Mouse (Mus musculus) intestine, embryonic 15.5 days (tissue): ENCODE results near the gene Zbtb43. TPM values are rescaled to one million over a fixed set of nuclear protein-coding genes. Genes with fewer than 3 reads are reported as not detected.
A peak's percentile ranks its signal among the peaks of the same experiment; 100 is the strongest.

Experiments
- ATAC-seq: fragments of 200-750 bp; cut with Nextera tagmentation; 2 replicates; pipeline ENCODE4 v1.8.0; 2017; ENCODE audit warnings: moderate TSS enrichment, moderate library complexity
- H3K27ac ChIP-seq: fragments of 300-500 bp; sonication (generic); 2 replicates; pipeline ENCODE4 v1.5.1; 2015; ENCODE audit warnings: mild to moderate bottlenecking, inconsistent platforms
- H3K27me3 ChIP-seq: fragments of 300-500 bp; sonication (generic); replicated peaks from 2 replicates; pipeline ENCODE4 v1.6.1; 2015; ENCODE audit warnings: inconsistent platforms
- H3K36me3 ChIP-seq: fragments of 300-500 bp; sonication (generic); 2 replicates; pipeline ENCODE4 v1.6.1; 2015; ENCODE audit warnings: inconsistent platforms
- H3K4me1 ChIP-seq: fragments of 300-500 bp; sonication (generic); replicated peaks from 2 replicates; pipeline ENCODE4 v1.6.1; 2015; ENCODE audit warnings: inconsistent platforms
- H3K4me2 ChIP-seq: fragments of 300-500 bp; sonication (generic); replicated peaks from 2 replicates; pipeline ENCODE4 v1.6.1; 2015; ENCODE audit warnings: mild to moderate bottlenecking, inconsistent platforms
- H3K4me3 ChIP-seq: fragments of 300-500 bp; sonication (generic); replicated peaks from 2 replicates; pipeline ENCODE4 v1.5.1; 2015; ENCODE audit warnings: inconsistent platforms
- H3K9ac ChIP-seq: fragments of 300-500 bp; sonication (generic); 2 replicates; pipeline ENCODE4 v1.6.1; 2015; ENCODE audit warnings: inconsistent platforms
- H3K9me3 ChIP-seq: fragments of 300-500 bp; sonication (generic); 2 replicates; pipeline ENCODE4 v1.6.1; 2016; ENCODE audit warnings: inconsistent platforms
- WGBS: fragments of 180-500 bp; shearing (Covaris S2); methylation state at CpG from one replicate; pipeline ENCODE4 v1.1.7; 2015; 5-methylcytosine and 5-hydroxymethylcytosine counted together
- polyA plus RNA-seq: library from polyadenylated mRNA; unstranded; fragments of >200 nt; fragmentation: Nextera tagmentation; extraction: Ambion mirVana; gene quantifications from 2 replicates; pipeline ENCODE4 v1.2.1, GENCODE M21; 2015

Zbtb43 gene
- polyA plus RNA-seq, 1 experiment from 2014 or later = 15.3 TPM

DNA sequence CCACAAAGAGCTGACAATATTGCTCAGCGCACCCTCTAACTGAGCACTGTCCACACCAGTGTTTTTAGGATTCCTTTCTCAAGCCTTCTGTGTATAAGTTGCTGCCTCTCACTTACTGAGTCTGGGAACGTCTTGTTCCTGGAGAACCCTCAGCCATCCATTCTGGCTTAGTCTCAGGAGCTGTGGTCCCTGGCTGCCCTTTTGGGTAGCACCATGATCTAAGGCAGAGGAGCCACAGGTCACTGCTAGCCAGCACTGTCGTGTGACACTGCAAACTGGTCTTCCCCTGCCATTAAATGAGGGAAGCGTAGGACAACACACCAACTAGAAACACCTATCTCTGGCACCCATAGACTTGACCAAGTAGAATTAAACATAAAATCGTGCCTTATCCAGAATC lies 15.6 kb downstream of the Zbtb43 start:
- H3K4me2 ChIP-seq = no peak overlapping the region
- no peaks in the 10 kb centered on the region for H3K27me3 ChIP-seq
- ATAC-seq = no peak
- H3K27ac ChIP-seq = no peak overlapping the region
- no peaks in the 10 kb centered on the region for H3K9me3 ChIP-seq
- H3K4me3 ChIP-seq = no peak overlapping the region
- H3K9ac ChIP-seq = no peak overlapping the region
- 88% methylated on average over 5 of the region's 5 CpGs for WGBS
- 0 out of 2 replicates have a peak, but pooled peaks cover 3% of the 10 kb centered on the region for H3K4me1 ChIP-seq
- H3K36me3 ChIP-seq = peaks cover 23% of the 10 kb centered on the region

DNA sequence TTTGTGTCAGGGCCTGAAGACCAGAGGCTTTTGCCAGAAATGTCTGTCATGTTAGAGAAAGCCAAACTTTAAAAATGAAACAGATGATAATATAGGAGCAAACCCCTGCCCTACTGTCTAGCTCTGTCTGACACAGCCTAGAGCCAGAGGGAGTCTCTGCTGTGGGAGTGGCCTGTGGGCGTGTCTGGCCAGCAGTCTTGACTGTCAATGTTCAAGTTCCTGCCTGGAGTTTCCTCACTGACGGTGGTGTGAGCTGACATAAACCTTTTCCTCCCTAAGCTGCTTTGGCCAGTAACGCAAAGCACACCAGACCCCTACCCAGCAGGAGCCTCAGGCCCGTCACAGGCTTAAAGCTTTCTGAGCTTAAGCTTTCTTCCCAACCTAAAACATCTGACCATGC lies 16.2 kb downstream of the Zbtb43 start:
- Histone ChIP-seq H3K36me3 (peaks cover 23% of the 10 kb centered on the region), H3K9me3 (no peaks in the 10 kb centered on the region), H3K4me2 (no peak overlapping the region), H3K4me3 (no peak overlapping the region), H3K4me1 (0 out of 2 replicates have a peak, but pooled peaks cover 3% of the 10 kb centered on the region), H3K9ac (no peak overlapping the region), H3K27ac (no peak overlapping the region), H3K27me3 (no peaks in the 10 kb centered on the region)
- ATAC-seq = peak; percentile 72
- WGBS = 34% methylated on average over 4 of the region's 4 CpGs

DNA sequence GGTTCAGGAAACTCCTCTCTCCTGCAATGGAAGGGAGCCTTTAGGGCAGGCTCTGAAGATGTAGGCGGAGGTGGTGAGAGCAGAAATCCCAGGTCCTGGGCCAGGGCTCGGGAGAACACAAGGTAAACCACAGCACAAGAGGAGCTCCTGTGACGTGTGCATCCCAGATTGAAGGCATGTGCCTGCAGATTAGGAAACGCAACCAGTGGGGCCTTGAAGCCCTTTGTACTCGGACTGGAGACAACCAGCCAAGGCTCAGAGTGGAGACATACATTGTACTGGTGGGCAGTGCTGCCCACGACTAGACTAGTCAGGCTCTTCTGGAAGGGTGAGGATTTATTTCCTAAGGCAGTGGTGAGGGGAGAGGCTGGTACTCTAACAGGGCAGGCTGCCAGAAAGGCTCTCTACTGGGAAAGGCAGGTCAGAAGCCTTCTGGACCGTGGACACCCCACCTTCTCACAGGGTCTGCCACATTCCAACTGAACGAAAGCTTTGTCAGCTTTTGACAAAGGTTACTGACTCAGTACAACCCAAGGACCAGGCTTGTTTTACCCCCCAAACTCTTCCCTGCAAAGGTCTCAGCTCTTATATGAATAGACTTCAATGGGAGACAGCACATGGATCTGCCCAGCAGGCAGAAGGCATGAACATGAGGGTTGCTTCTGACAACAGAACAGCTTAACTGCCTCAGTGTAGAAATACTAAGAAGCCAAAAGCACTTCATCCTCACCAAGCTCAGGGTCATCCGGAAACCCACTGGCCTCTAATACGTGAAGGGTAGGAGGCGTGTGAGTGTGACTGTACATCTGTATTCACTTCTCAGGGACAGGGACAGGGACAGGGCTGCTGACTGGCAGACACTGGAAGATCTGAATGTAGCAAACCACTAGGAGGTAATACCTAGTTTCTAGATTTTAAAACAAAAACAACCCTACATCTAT lies 17.1 kb downstream of the Zbtb43 start:
- no peak overlapping the region for H3K4me3 ChIP-seq
- H3K27me3 ChIP-seq = no peaks in the 10 kb centered on the region
- H3K9me3 ChIP-seq = no peaks in the 10 kb centered on the region
- H3K9ac ChIP-seq = no peak overlapping the region
- H3K27ac ChIP-seq = no peak overlapping the region
- no peak; the same call in 1 of the 2 replicates for ATAC-seq
- no peak overlapping the region for H3K4me2 ChIP-seq
- H3K36me3 ChIP-seq = peaks cover 23% of the 10 kb centered on the region
- 0 out of 2 replicates have a peak, but pooled peaks cover 3% of the 10 kb centered on the region for H3K4me1 ChIP-seq
- WGBS = 80% methylated on average over 11 of the region's 11 CpGs

DNA sequence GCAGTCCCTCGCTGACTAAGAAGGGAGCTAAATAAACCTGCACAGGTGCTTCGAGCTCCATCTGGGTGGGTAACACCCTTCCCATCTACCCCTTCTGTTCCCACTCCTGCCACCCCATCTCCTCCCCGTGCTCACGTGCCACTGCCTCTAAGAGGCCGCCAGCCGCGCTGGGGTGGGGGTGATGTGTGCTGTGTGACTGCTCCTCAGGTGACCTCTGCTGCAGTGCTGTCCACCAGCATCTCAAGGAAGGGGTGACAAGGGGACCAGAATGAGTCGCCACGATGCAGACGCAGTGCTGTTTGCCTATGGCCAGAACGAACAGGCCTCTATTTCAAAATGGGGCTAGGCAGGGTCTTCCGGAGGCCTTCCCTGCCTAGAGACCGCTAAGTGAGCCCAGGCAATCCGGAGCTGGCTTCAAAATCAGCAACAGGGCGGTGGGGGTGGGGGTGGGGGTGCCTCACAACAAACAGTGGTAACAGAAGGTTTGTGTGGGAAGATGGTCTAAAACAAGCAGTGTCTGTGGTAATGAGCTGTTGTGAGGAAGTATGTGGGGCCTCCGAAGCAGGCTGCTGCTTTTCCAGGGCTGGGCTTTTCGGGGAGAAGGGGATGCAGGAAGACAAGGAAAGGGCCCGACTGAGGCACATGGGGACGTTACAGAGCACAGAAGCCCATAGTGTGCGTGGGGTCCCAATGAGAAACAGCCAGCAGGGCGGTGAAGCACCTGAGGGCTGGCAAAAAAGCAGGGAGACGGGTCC lies 19.1 kb downstream of the Zbtb43 start:
- H3K4me3 ChIP-seq = no peak overlapping the region
- ATAC-seq = no peak
- H3K4me2 ChIP-seq = no peak overlapping the region
- 89% methylated on average over 22 of the region's 22 CpGs for WGBS
- 0 out of 2 replicates have a peak, but pooled peaks cover 3% of the 10 kb centered on the region for H3K4me1 ChIP-seq
- no peaks in the 10 kb centered on the region for H3K9me3 ChIP-seq
- peaks cover 17% of the 10 kb centered on the region for H3K36me3 ChIP-seq
- no peak overlapping the region for H3K27ac ChIP-seq
- no peak overlapping the region for H3K9ac ChIP-seq
- H3K27me3 ChIP-seq = no peaks in the 10 kb centered on the region

DNA sequence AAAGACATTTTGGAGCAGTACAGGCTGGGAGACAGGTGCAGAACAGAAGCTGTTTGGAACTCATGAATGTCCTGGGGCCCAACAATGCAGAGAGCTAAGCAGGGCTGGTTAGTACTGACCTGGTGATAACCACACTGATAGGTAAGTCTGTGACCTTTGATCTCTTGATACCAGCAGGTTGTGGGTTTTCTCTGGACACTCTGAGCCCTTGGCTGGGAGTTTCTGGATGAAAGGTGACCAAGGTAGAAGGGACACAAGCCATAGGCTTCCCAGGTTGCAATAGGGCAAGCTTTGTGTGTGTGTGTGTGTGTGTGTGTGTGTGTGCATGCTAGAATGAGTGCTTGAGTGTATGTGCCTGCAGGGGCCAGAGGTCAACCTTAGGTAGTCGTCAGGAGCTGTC lies 21.6 kb downstream of the Zbtb43 start:
- 33% methylated on average over 1 of the region's 1 CpGs for WGBS
- Histone ChIP-seq H3K27ac (no peak overlapping the region), H3K4me1 (no peaks in the 10 kb centered on the region), H3K4me2 (no peak overlapping the region), H3K9ac (no peak overlapping the region), H3K9me3 (no peaks in the 10 kb centered on the region), H3K36me3 (no peaks in the 10 kb centered on the region), H3K4me3 (no peak overlapping the region), H3K27me3 (no peaks in the 10 kb centered on the region)
- peak; percentile 35; the same call in 1 of the 2 replicates for ATAC-seq

DNA sequence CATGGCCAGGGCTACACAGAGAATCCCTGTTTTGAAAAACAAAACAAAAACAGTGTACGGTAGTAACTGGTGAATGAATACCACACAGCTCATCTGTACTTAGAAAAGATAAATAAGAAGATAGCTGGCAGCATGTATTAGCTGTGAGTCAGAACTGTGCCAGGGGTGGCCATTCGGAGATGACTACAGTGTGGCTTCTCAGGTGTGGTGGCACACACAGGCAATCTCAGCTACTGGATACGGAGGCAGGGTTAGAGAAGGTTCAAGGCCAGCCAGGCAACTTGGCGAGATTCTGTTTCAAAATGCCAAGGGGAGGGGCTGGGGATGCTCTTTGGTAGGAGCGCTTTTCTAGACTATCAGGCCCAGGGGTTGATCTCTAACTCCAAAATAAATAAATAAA lies 22.6 kb downstream of the Zbtb43 start:
- WGBS = 80% methylated on average over 5 of the region's 5 CpGs
- Histone ChIP-seq H3K9ac (no peak overlapping the region), H3K4me3 (no peak overlapping the region), H3K36me3 (no peaks in the 10 kb centered on the region), H3K4me1 (no peaks in the 10 kb centered on the region), H3K27me3 (no peaks in the 10 kb centered on the region), H3K9me3 (no peaks in the 10 kb centered on the region), H3K4me2 (no peak overlapping the region), H3K27ac (no peak overlapping the region)
- no peak for ATAC-seq

DNA sequence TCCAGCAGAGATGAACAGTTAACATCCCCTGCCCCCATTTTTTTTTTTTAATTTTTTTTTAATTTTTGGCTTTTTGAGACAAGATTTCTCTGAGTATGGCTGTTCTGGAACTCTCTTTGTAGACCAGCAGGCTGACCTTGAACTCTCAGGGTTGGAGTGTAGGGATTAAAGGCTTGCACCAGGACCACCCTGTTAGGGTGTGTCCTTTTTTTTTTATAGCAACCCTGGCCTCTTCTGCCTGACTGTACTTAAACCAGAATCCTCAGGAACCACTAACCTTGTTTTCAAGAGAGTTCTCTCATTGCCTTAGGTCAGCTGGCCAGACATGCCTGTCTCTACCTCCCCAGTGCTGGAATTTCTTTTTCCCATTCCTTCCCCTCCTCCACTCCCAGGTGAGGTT lies 23.5 kb downstream of the Zbtb43 start:
- Histone ChIP-seq H3K36me3 (no peaks in the 10 kb centered on the region), H3K9ac (no peak overlapping the region), H3K4me2 (no peak overlapping the region), H3K27me3 (no peaks in the 10 kb centered on the region), H3K9me3 (no peaks in the 10 kb centered on the region), H3K4me1 (no peaks in the 10 kb centered on the region), H3K27ac (no peak overlapping the region), H3K4me3 (no peak overlapping the region)
- ATAC-seq = no peak

DNA sequence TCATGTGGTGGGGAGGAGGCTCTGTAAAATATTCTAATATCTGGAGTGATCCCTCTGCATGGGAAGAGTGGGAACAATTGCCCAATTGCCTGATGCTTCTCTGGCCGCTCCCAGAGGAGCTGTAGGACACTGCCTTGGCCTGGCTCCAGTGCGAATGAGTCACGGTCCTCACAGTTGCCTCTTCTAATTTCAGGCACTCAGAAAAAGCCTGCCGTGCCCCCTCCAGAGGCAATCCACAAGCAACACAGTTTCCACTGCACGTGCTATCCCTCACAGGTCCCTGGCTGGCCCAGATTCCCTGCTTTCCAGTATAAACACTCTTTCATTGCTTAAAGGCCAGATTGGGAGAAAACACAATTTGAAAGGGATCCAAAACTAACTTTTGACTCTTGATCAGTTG lies 24.0 kb downstream of the Zbtb43 start:
- Histone ChIP-seq H3K4me1 (0 out of 2 replicates have a peak, but pooled peaks cover 3% of the 10 kb centered on the region), H3K27ac (no peak overlapping the region), H3K9me3 (no peaks in the 10 kb centered on the region), H3K4me2 (no peak overlapping the region), H3K36me3 (no peaks in the 10 kb centered on the region), H3K9ac (no peak overlapping the region), H3K27me3 (no peaks in the 10 kb centered on the region), H3K4me3 (no peak overlapping the region)
- ATAC-seq = peak; percentile 46; the same call in 1 of the 2 replicates
- WGBS = 38% methylated on average over 5 of the region's 5 CpGs

DNA sequence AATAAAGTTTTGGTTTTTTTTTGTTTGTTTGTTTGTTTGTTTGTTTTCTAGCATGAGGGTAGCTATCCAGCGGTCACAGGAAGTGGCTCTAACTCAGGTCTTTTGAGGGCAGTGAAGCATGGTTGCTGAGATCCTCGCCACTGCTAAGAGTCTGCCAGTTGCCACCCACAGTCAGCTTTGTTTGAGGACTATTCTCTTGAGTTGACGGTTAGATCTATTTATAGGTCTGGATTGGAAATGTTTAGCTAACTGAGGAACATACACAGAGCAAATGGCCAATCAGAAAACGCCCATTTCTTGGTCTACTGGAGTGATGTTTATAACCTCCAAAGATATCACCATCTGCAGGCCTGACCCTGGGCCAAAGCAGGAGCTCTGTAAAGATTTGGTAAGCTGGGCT lies 25.7 kb downstream of the Zbtb43 start:
- no peaks in the 10 kb centered on the region for H3K9me3 ChIP-seq
- H3K9ac ChIP-seq = no peak overlapping the region
- no peak overlapping the region for H3K4me2 ChIP-seq
- no peaks in the 10 kb centered on the region for H3K36me3 ChIP-seq
- 0 out of 2 replicates have a peak, but pooled peaks cover 3% of the 10 kb centered on the region for H3K4me1 ChIP-seq
- H3K27ac ChIP-seq = no peak overlapping the region
- H3K4me3 ChIP-seq = no peak overlapping the region
- ATAC-seq = no peak
- no peaks in the 10 kb centered on the region for H3K27me3 ChIP-seq
- 37% methylated on average over 4 of the region's 4 CpGs for WGBS

DNA sequence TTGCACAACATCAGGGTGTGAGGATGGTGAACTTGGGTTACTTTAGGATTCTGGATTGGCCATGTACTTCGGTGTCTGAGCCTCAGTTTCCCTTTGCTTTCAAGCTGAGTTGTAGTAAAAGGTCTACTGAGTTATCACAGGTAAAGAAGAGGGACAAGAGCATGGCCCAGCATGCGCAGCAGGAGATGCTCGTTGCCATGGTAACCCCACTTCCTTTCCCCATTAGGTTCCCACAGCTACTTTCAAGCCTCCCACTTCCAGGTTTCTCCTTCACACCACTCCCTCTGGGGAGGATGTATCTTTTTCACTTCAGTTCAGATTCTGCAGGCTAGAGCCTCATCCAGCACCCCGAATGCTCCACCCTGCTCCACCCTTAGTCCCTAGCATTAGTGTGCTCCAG lies 27.5 kb downstream of the Zbtb43 start:
- Histone ChIP-seq H3K9me3 (no peaks in the 10 kb centered on the region), H3K36me3 (no peaks in the 10 kb centered on the region), H3K27ac (no peak overlapping the region), H3K9ac (no peak overlapping the region), H3K4me2 (no peak overlapping the region), H3K4me3 (no peak overlapping the region), H3K4me1 (peaks cover 10% of the 10 kb centered on the region), H3K27me3 (no peaks in the 10 kb centered on the region)
- 35% methylated on average over 4 of the region's 4 CpGs for WGBS
- no peak for ATAC-seq

DNA sequence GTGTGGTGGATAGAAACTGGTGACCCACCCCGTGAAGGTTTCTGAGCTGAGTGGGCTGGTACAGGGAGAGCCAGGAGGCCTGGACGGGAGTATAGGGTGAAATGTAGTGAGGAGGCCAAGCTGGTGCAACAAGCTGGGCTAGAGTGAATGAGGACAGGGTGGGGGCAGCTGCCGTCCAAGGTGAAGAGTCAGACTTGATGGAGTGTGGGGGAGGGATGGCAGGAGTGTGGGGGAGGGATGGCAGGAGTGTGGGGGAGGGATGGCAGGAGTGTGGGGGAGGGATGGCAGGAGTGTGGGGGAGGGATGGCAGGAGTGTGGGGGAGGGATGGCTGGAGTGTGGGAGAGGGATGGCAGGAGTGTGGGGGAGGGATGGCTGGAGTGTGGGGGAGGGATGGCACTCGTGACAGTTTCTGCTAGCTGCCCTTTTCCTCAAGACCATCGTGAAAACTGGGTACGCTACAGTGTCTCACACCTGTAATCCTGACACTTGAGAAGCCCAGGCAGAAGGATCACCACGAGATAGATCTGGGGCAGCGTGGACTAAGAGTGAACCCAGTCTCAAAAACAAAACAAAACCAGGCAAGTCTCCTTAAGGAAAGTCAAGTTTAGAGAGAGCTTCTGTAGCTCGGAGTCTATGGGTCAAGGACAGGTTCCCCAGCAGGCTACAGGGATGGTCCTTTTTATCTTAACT lies 28.2 kb downstream of the Zbtb43 start:
- 23% methylated on average over 9 of the region's 9 CpGs for WGBS
- no peak overlapping the region for H3K27ac ChIP-seq

DNA sequence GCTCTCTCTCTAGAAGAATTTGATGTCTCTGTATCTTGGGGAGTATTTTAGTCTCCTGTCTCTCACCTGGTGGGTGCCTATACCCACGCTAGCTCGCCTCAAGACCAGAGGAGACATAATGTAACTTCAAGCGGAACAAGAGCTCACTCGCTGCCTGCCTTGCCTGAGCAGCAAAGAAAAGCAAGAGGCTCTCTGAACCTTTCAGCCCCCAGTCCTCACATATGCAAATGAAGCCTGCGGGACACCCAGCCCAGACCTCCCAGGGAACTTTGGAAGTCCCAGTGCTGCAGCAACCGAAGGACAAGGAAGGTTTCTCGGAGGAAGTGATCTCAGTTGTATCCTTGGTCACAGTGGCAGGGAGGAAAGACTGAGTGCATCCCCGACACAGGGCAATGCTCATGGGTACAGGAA lies 28.9 kb downstream of the Zbtb43 start:
- H3K4me3 ChIP-seq = no peak overlapping the region
- no peak overlapping the region for H3K27ac ChIP-seq
- 36% methylated on average over 8 of the region's 8 CpGs for WGBS
- H3K36me3 ChIP-seq = no peaks in the 10 kb centered on the region
- H3K9me3 ChIP-seq = no peaks in the 10 kb centered on the region
- H3K9ac ChIP-seq = no peak overlapping the region
- no peak overlapping the region for H3K4me2 ChIP-seq
- no peaks in the 10 kb centered on the region for H3K27me3 ChIP-seq
- no peak for ATAC-seq
- peaks cover 16% of the 10 kb centered on the region for H3K4me1 ChIP-seq

More for the DNA sequence above, 28.2 kb downstream of the Zbtb43 start:
- no peak for ATAC-seq
- no peaks in the 10 kb centered on the region for H3K27me3 ChIP-seq
- peaks cover 16% of the 10 kb centered on the region for H3K4me1 ChIP-seq
- H3K4me2 ChIP-seq = no peak overlapping the region
- H3K9me3 ChIP-seq = no peaks in the 10 kb centered on the region
- H3K36me3 ChIP-seq = no peaks in the 10 kb centered on the region
- no peak overlapping the region for H3K4me3 ChIP-seq
- H3K9ac ChIP-seq = no peak overlapping the region
